Comparison of ENCODE assay signal across 8 mouse cellular contexts in the genomic region with DNA sequence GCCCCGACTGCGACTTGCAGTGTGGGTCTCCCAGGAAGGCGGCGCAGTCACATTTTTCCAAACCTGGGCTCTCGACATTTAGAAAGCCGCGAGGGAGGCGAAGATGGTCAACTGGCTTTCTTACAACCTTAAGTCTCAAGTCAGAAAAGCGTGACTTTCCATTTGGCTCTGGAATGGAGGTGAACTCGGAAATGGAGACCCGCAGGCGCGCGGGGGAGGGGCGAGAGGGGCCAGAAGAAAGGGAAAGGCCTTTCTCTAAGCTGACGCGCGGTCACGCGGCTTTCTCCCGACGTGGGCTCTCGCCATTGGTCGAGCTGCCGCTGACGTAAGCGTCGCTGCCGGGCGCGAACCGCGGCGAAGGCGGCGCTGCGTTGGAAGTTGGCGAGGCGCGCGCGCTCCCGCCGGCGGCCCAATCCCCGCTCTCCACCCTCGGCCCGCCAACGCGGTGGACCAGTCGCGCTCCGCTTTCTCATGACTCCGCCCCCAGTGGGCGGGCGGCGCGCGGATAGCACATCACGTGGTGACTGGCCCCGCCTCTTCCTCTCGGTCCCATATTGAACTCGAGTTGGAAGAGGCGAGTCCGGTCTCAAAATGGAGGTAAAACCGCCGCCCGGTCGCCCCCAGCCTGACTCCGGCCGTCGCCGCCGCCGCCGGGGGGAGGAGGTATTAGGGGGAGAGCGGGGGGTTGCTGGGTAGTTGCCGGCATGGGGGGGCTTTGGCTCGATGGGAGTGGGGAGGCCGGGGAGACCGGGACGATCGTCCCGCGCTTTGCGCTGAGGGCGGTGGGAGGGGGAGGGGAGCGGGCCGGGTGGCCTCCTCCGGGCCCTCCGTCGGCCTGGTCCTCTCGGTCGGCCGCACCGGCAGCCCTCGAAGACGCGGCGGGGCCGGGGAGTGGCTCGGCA. TPM values are rescaled to one million over a fixed set of nuclear protein-coding genes. Genes with fewer than 3 reads are reported as not detected.
A peak's percentile ranks its signal among the peaks of the same experiment; 100 is the strongest.
DNase-seq lines count a peak whose midpoint lies in the region; ATAC-seq and TF ChIP-seq lines count a peak whose summit lies in the region.

Gene Hnrnpa3, plus strand, starts transcription at position 535 of the 902 bp plus-strand sequence.

- ATAC-seq in forebrain, embryonic 15.5 days (replicated peaks): peak; percentile 96
- peak; percentile 94 for ATAC-seq in lung, embryonic 14.5 days (ENCODE audit: insufficient read depth)

- peak within 1 kb of the TSS; percentile 99 for H3K27ac ChIP-seq in ES-E14 (ENCODE audit: insufficient read depth, low read depth, low read length, poor library complexity, severe bottlenecking)
- H3K27ac ChIP-seq in forebrain, embryonic 15.5 days (replicated peaks): peak within 1 kb of the TSS; percentile 98
- H3K27ac ChIP-seq in layer of hippocampus, adult 2 months: peak within 1 kb of the TSS; percentile 99
- peak within 1 kb of the TSS; percentile 99 for H3K27ac ChIP-seq in lung, embryonic 14.5 days (ENCODE audit: low read depth)
- H3K27ac ChIP-seq in olfactory bulb, adult 2 months (ENCODE audit: insufficient read depth, low read depth, low read length): peak within 1 kb of the TSS; percentile 99
- peak within 1 kb of the TSS; percentile 91 for H3K27ac ChIP-seq in thymus, adult 2 months (ENCODE audit: control insufficient read depth, insufficient read depth, low read length)

- in situ Hi-C loops in ES-E14 (cut with MboI; ENCODE audit: low sequenced_read_pairs in 2 of 2, unreplicated experiment in 2 of 2): no loop called here

- peak within 1 kb of the TSS; percentile 72 for H3K4me2 ChIP-seq in forebrain, embryonic 15.5 days (replicated peaks)
- H3K4me2 ChIP-seq in lung, embryonic 14.5 days: peak within 1 kb of the TSS; percentile 70

- intact Hi-C loops in heart, postnatal 25 days (cut with DNase I): loop anchor here (2.0 to 5.0 kb wide), 3 partner anchors 46 to 123 kb away; partner anchors contain the start of gene Nfe2l2

- peak; percentile 87 for TF ChIP-seq POLR2A in olfactory bulb, adult 2 months (IDR thresholded peaks at IDR 0.05; ENCODE audit: insufficient read depth, low read depth, low read length)
- TF ChIP-seq POLR2A in thymus, adult 2 months (IDR thresholded peaks at IDR 0.05; ENCODE audit: control insufficient read depth, extremely low read depth, insufficient read depth, low read length, poor library complexity): peak; percentile 71

- no peaks in the 10 kb centered on the region for H3K27me3 ChIP-seq in forebrain, embryonic 15.5 days
- H3K27me3 ChIP-seq in lung, embryonic 14.5 days (ENCODE audit: insufficient read depth, low read length): no peaks in the 10 kb centered on the region
- H3K27me3 ChIP-seq in thymus, adult 2 months (ENCODE audit: control insufficient read depth, insufficient read depth, low read length): no peaks in the 10 kb centered on the region

- no peaks in the 10 kb centered on the region for H3K9me3 ChIP-seq in ES-E14 (ENCODE audit: control insufficient read depth, insufficient read depth, low read depth, low read length)
- no peaks in the 10 kb centered on the region for H3K9me3 ChIP-seq in forebrain, embryonic 15.5 days
- no peaks in the 10 kb centered on the region for H3K9me3 ChIP-seq in lung, embryonic 14.5 days (ENCODE audit: low read depth, low read length)

- peaks cover 5 to 9% of the 10 kb centered on the region in 2 experiments; a peak in 2 of 4 replicates for H3K4me1 ChIP-seq in ES-E14 (ENCODE audit: control insufficient read depth in 2 of 2, insufficient read depth in 2 of 2, low read length in 2 of 2, poor library complexity in 1 of 2)
- H3K4me1 ChIP-seq in forebrain, embryonic 15.5 days: peaks cover 24% of the 10 kb centered on the region
- H3K4me1 ChIP-seq in lung, embryonic 14.5 days (ENCODE audit: insufficient read depth): peaks cover 8% of the 10 kb centered on the region; the same call in 1 of the 2 replicates
- peaks cover 5% of the 10 kb centered on the region for H3K4me1 ChIP-seq in olfactory bulb, adult 2 months (ENCODE audit: control insufficient read depth, insufficient read depth, low read length)
- peaks cover 11% of the 10 kb centered on the region for H3K4me1 ChIP-seq in thymus, adult 2 months (replicated peaks; ENCODE audit: control insufficient read depth, insufficient read depth, low read length)

- peak; percentile 95 for DNase-seq in ES-E14 (ENCODE audit: low read depth, low spot score)
- peak; percentile 100 for DNase-seq in cerebellum, adult 11-12 months
- peak; percentile 99 for DNase-seq in heart, postnatal 25 days (ENCODE audit: low spot score)
- peak; percentile 99 for DNase-seq in layer of hippocampus, adult 2 months (ENCODE audit: low spot score in 2 of 2)
- peak; percentile 100 for DNase-seq in lung, embryonic 14.5 days
- peak; percentile 97 for DNase-seq in thymus, adult 2 months

- 0% methylated on average over 99 of the region's 102 CpGs for WGBS in forebrain, embryonic 15.5 days
- WGBS in lung, embryonic 14.5 days: 1% methylated on average over 97 of the region's 102 CpGs
- under 1% methylated on average over 102 of the region's 102 CpGs for WGBS in olfactory bulb, adult 2 months
- WGBS in thymus, adult 2 months: under 1% methylated on average over 101 of the region's 102 CpGs

- no peak; the same call in none of the 2 replicates for TF ChIP-seq CTCF in layer of hippocampus, adult 2 months (conservative IDR thresholded peaks at IDR 0.05)
- TF ChIP-seq CTCF in lung, embryonic 14.5 days (IDR thresholded peaks at IDR 0.05; ENCODE audit: low read depth): peak; percentile 14; the same call in 1 of the 2 replicates
- peak; percentile 16; the same call in 1 of the 2 replicates for TF ChIP-seq CTCF in olfactory bulb, adult 2 months (IDR thresholded peaks at IDR 0.05; ENCODE audit: insufficient read depth, low read depth, low read length)
- peak; percentile 24; the same call in 1 of the 2 replicates for TF ChIP-seq CTCF in thymus, adult 2 months (IDR thresholded peaks at IDR 0.05; ENCODE audit: borderline replicate concordance, control insufficient read depth, extremely low read depth, insufficient read depth, low read length, poor library complexity)

- peak within 1 kb of the TSS; percentile 100 for H3K9ac ChIP-seq in ES-E14 (ENCODE audit: insufficient read depth, low read depth, low read length, poor library complexity, severe bottlenecking)
- H3K9ac ChIP-seq in forebrain, embryonic 15.5 days (replicated peaks): peak within 1 kb of the TSS; percentile 87
- peak within 1 kb of the TSS; percentile 100 for H3K9ac ChIP-seq in lung, embryonic 14.5 days

- H3K36me3 ChIP-seq in ES-E14 (ENCODE audit: control insufficient read depth, insufficient read depth, low read length, poor library complexity, severe bottlenecking): peaks cover 18% of the 10 kb centered on the region
- peaks cover 17% of the 10 kb centered on the region for H3K36me3 ChIP-seq in forebrain, embryonic 15.5 days
- H3K36me3 ChIP-seq in lung, embryonic 14.5 days (ENCODE audit: insufficient read depth): peaks cover 30% of the 10 kb centered on the region
- peaks cover 26% of the 10 kb centered on the region for H3K36me3 ChIP-seq in thymus, adult 2 months (ENCODE audit: control insufficient read depth, insufficient read depth, low read length)

- peak within 1 kb of the TSS; percentile 91 to 95 for H3K4me3 ChIP-seq in ES-E14 (ENCODE audit: insufficient read depth in 1 of 2, low read depth in 1 of 2, low read length in 2 of 2, poor library complexity in 1 of 2, severe bottlenecking in 1 of 2)
- peak within 1 kb of the TSS; percentile 62 for H3K4me3 ChIP-seq in forebrain, embryonic 15.5 days
- peak within 1 kb of the TSS; percentile 93 for H3K4me3 ChIP-seq in layer of hippocampus, adult 2 months
- H3K4me3 ChIP-seq in lung, embryonic 14.5 days (ENCODE audit: low read depth, low read length): peak within 1 kb of the TSS; percentile 99
- peak within 1 kb of the TSS; percentile 78 for H3K4me3 ChIP-seq in olfactory bulb, adult 2 months (ENCODE audit: insufficient read depth, low read depth, low read length)
- H3K4me3 ChIP-seq in thymus, adult 2 months (ENCODE audit: control insufficient read depth, insufficient read depth, low read length): peak within 1 kb of the TSS; percentile 96

TF ChIP-seq in ES-E14, 5 proteins besides CTCF, POLR2A, EP300 and RAD21:
- TF ChIP-seq HCFC1 (IDR thresholded peaks at IDR 0.05; ENCODE audit: borderline replicate concordance, insufficient read depth, low read length): peak; percentile 35; the same call in 1 of the 2 replicates
- peak; percentile 70; the same call in 1 of the 2 replicates for TF ChIP-seq CHD2 (IDR thresholded peaks at IDR 0.05; ENCODE audit: low read depth, low read length)
- TF ChIP-seq MAFK (IDR thresholded peaks at IDR 0.05; ENCODE audit: insufficient read depth, low read depth, low read length): no peak

RNA-seq across cellular contexts. Expression of gene Hnrnpa3, which starts in this region (rescaled TPM):
- total RNA-seq in ES-E14 (2012; rRNA removed): 101 and 166 TPM in 2 replicates
- 256 and 258 TPM in 2 replicates for polyA plus RNA-seq in forebrain, embryonic 15.5 days (2015; fragmentation: Nextera tagmentation; extraction: Ambion mirVana)
- total RNA-seq in heart, postnatal 25 days (2021): 100 to 1,000 TPM; 159 to 193 TPM
- 100 to 1,000 TPM; 305 to 319 TPM for total RNA-seq in layer of hippocampus, adult 2 months (2021)
- 302 and 305 TPM in 2 replicates for polyA plus RNA-seq in lung, embryonic 14.5 days (2014; fragmentation: Nextera tagmentation; extraction: Ambion mirVana)
- 328 and 410 TPM in 2 replicates for polyA plus RNA-seq in olfactory bulb, adult 2 months (2012; ENCODE audit: insufficient read depth, insufficient read length, low replicate concordance, missing spikeins)
- 45.4 and 47.2 TPM in 2 replicates for polyA plus RNA-seq in thymus, adult 2 months (2012; rRNA removed)

Comparison
In these comparisons a context has a peak if more than half of its experiments do, and no peak if none do; other contexts are left out.
1. Peak in every context shown above with its lines: DNase-seq, ATAC-seq, H3K4me3 ChIP-seq and H3K27ac ChIP-seq.